Mouse (Mus musculus): ENCODE results near the gene Gm6169.

- TF ChIP-seq CTCF (IDR thresholded peaks at IDR 0.05; ENCODE audit: low read depth) = no peak
- TF ChIP-seq EP300 (IDR thresholded peaks at IDR 0.05; ENCODE audit: low read depth) = no peak
These were observed 27.3 kb downstream of the Gm6169 start for GRCm38 (mm10) chr13:97071626-97072241.
